Mouse (Mus musculus) liver, postnatal 0 days (tissue): ENCODE results near the gene Sh3gl2.

Experiments
- CTCF ChIP-seq: sonication (generic); IDR thresholded peaks from 2 replicates; pipeline ENCODE4 v1.5.1; 2016; ENCODE audit warnings: antibody characterized with exemption, low read depth
- EP300 ChIP-seq: IDR thresholded peaks from 2 replicates; pipeline ENCODE4 v1.6.1; 2016; ENCODE audit warnings: antibody characterized with exemption, low read depth, mild to moderate bottlenecking

GRCm38 (mm10) chr4:85198431-85198830, 6.5 kb upstream of the Sh3gl2 start:
- TF ChIP-seq EP300, result no peak
- TF ChIP-seq CTCF, result no peak
